Mouse (Mus musculus): ENCODE data around the gene Gm44790. TPM values are rescaled to one million over a fixed set of nuclear protein-coding genes. Genes with fewer than 3 reads are reported as not detected.
"Not testable (repeated sequence)": the region's sequence is repeated elsewhere in the genome, so short reads cannot be mapped to it uniquely, and the experiment has no call there.

Gene Gm44790
- not detected in 2 replicates for polyA plus RNA-seq (2014; fragmentation: Nextera tagmentation; extraction: Ambion mirVana)

DNA sequence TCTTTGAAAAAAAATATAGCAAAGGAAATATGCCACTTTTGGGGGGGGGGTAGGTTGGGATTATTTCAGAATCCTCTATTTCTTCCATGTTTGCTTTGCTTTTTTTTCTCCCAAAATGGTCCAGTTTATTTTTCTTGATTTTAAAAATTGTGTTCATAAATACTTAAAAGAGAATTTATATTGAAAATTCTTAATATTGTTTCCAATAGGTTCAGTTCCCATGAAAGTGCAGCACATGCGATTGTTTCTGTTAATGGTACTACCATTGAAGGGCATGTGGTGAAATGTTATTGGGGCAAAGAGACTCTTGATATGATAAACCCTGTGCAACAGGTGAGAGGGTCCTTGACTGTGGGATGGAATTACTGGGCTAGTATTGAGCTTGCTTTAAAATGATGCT lies at the start of gene Gm44790:
TSS of gene Gm44790 (plus strand) at position 301 of the 400 bp plus-strand sequence.
- WGBS, result 96% methylated on average over 1 of the region's 1 CpGs
- DNase-seq (ENCODE audit: low spot score) (no peak), ATAC-seq (replicated peaks; ENCODE audit: low FRiP score, low TSS enrichment, low read depth) (no peak)
- H3K27me3 ChIP-seq (replicated peaks; ENCODE audit: control insufficient read depth, insufficient read depth, low read length), result no peaks in the 10 kb centered on the region
- no peaks in the 10 kb centered on the region for H3K9me3 ChIP-seq (ENCODE audit: control insufficient read depth, low read length)
- no peak within 1 kb of the TSS for H3K4me2 ChIP-seq (ENCODE audit: low read length)
- peaks cover 91% of the 10 kb centered on the region for H3K36me3 ChIP-seq (ENCODE audit: control insufficient read depth, insufficient read depth, low read length)
- no peak within 1 kb of the TSS for H3K9ac ChIP-seq (ENCODE audit: low read length)
- no peak within 1 kb of the TSS for H3K4me3 ChIP-seq (ENCODE audit: low read depth, low read length)
- H3K4me1 ChIP-seq (replicated peaks; ENCODE audit: control insufficient read depth, insufficient read depth, low read length), result no peaks in the 10 kb centered on the region
- no peak within 1 kb of the TSS for H3K27ac ChIP-seq (ENCODE audit: low read depth)

DNA sequence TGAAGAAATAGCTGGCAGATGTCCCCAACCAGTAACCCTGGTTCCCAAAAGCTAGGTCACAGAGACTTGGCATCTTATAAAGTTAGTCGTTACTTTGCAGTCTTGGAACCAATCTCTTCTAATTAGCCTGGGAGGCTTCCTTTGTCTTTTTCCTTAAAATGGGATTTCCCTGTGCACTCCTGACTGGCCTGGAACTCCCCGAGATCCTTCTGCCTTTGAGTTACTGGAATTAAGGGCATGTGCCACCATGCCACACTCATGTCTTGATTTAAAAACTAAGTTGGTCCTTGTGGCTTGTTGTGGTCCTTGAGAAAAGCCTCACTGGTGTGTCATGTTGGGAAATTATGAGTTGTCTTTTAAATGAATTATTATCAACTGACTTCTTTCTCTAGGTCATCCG lies 48.1 kb upstream of the Gm44790 start:
- DNase-seq (ENCODE audit: low spot score), result no peak
- H3K4me3 ChIP-seq (ENCODE audit: low read depth, low read length), result no peak overlapping the region
- H3K27ac ChIP-seq (ENCODE audit: low read depth), result no peak overlapping the region
- H3K36me3 ChIP-seq (ENCODE audit: control insufficient read depth, insufficient read depth, low read length), result peaks cover 51% of the 10 kb centered on the region
- WGBS, result 95% methylated on average over 3 of the region's 3 CpGs
- H3K9me3 ChIP-seq (ENCODE audit: control insufficient read depth, low read length), result no peaks in the 10 kb centered on the region
- H3K4me2 ChIP-seq (ENCODE audit: low read length), result no peak overlapping the region
- no peak for ATAC-seq (replicated peaks; ENCODE audit: low FRiP score, low TSS enrichment, low read depth)
- H3K9ac ChIP-seq (ENCODE audit: low read length), result no peak overlapping the region
- no peaks in the 10 kb centered on the region for H3K27me3 ChIP-seq (replicated peaks; ENCODE audit: control insufficient read depth, insufficient read depth, low read length)
- no peaks in the 10 kb centered on the region for H3K4me1 ChIP-seq (replicated peaks; ENCODE audit: control insufficient read depth, insufficient read depth, low read length)

GRCm38 (mm10) chr6:86380112-86380511 lies 46.3 kb upstream of the Gm44790 start:
- H3K9me3 ChIP-seq (ENCODE audit: control insufficient read depth, low read length); H3K27me3 ChIP-seq (replicated peaks; ENCODE audit: control insufficient read depth, insufficient read depth, low read length); H3K4me1 ChIP-seq (replicated peaks; ENCODE audit: control insufficient read depth, insufficient read depth, low read length); H3K27ac ChIP-seq (ENCODE audit: low read depth); H3K4me3 ChIP-seq (ENCODE audit: low read depth, low read length); H3K9ac ChIP-seq (ENCODE audit: low read length); DNase-seq (ENCODE audit: low spot score); ATAC-seq (replicated peaks; ENCODE audit: low FRiP score, low TSS enrichment, low read depth); H3K4me2 ChIP-seq (ENCODE audit: low read length): not testable (repeated sequence)
- whole genome bisulfite sequencing, result 78% methylated on average over 6 of the region's 8 CpGs
- H3K36me3 ChIP-seq (ENCODE audit: control insufficient read depth, insufficient read depth, low read length), result peaks cover 47% of the 10 kb centered on the region

DNA sequence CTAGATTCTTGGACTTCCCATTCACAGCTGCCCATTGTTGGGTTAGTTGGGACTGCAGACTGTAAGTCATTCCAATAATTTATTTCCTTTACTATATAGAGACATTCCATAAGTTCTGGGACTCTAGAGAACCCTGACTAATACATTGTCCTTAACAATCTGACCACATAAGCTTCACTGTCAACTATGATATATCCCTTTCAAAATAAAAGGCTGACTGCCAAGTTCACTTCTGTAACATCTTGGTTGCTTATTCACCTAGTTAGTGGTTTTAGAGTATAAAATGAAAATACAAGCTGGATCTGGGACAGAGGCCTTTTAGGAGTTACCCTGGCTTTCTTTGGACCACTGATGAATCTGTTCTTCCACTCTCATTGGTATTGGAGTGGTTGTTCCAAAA lies 43.9 kb upstream of the Gm44790 start:
- Histone ChIP-seq H3K4me2 (ENCODE audit: low read length) (no peak overlapping the region), H3K27me3 (replicated peaks; ENCODE audit: control insufficient read depth, insufficient read depth, low read length) (no peaks in the 10 kb centered on the region), H3K4me1 (replicated peaks; ENCODE audit: control insufficient read depth, insufficient read depth, low read length) (no peaks in the 10 kb centered on the region), H3K27ac (ENCODE audit: low read depth) (no peak overlapping the region), H3K4me3 (ENCODE audit: low read depth, low read length) (no peak overlapping the region), H3K9me3 (ENCODE audit: control insufficient read depth, low read length) (no peaks in the 10 kb centered on the region), H3K36me3 (ENCODE audit: control insufficient read depth, insufficient read depth, low read length) (peaks cover 48% of the 10 kb centered on the region), H3K9ac (ENCODE audit: low read length) (no peak overlapping the region)
- DNase-seq (ENCODE audit: low spot score) (no peak), ATAC-seq (replicated peaks; ENCODE audit: low FRiP score, low TSS enrichment, low read depth) (no peak)

- 48% methylated on average over 16 of the region's 16 CpGs for WGBS
- Histone ChIP-seq H3K4me1 (replicated peaks; ENCODE audit: control insufficient read depth, insufficient read depth, low read length) (no peaks in the 10 kb centered on the region), H3K9me3 (ENCODE audit: control insufficient read depth, low read length) (no peaks in the 10 kb centered on the region), H3K27ac (ENCODE audit: low read depth) (no peak overlapping the region), H3K27me3 (replicated peaks; ENCODE audit: control insufficient read depth, insufficient read depth, low read length) (no peaks in the 10 kb centered on the region), H3K9ac (ENCODE audit: low read length) (no peak overlapping the region), H3K4me2 (ENCODE audit: low read length) (no peak overlapping the region), H3K36me3 (ENCODE audit: control insufficient read depth, insufficient read depth, low read length) (peaks cover 48% of the 10 kb centered on the region), H3K4me3 (ENCODE audit: low read depth, low read length) (no peak overlapping the region)
- ATAC-seq (replicated peaks; ENCODE audit: low FRiP score, low TSS enrichment, low read depth) (no peak), DNase-seq (ENCODE audit: low spot score) (no peak)
Observed at GRCm38 (mm10) chr6:86383370-86383769, 43.1 kb upstream of the Gm44790 start.

DNA sequence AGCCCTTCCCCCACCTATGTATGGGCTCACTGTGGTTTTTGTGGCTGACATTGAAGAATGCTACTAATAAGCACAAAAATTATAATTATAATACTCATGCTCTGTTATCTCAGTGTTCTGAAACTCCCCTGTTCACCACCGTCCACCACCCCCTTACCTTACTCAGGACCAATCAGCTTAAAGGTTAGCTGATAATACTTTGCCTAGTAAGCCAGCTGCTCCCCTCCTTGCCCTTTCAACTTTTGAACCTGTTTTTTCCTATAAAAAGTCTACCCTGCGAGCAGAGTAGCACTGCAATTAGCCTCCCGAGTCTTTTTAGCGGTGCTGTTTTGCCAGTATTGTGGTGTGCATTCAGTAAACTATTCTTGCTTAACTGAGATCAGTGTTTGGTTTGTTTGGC lies 41.8 kb upstream of the Gm44790 start:
- ATAC-seq (replicated peaks; ENCODE audit: low FRiP score, low TSS enrichment, low read depth) (no peak), DNase-seq (ENCODE audit: low spot score) (no peak)
- no peaks in the 10 kb centered on the region for H3K27me3 ChIP-seq (replicated peaks; ENCODE audit: control insufficient read depth, insufficient read depth, low read length)
- H3K9ac ChIP-seq (ENCODE audit: low read length), result no peak overlapping the region
- no peak overlapping the region for H3K27ac ChIP-seq (ENCODE audit: low read depth)
- no peak overlapping the region for H3K4me3 ChIP-seq (ENCODE audit: low read depth, low read length)
- H3K4me1 ChIP-seq (replicated peaks; ENCODE audit: control insufficient read depth, insufficient read depth, low read length), result no peaks in the 10 kb centered on the region
- no peaks in the 10 kb centered on the region for H3K9me3 ChIP-seq (ENCODE audit: control insufficient read depth, low read length)
- H3K36me3 ChIP-seq (ENCODE audit: control insufficient read depth, insufficient read depth, low read length), result peaks cover 46% of the 10 kb centered on the region
- no peak overlapping the region for H3K4me2 ChIP-seq (ENCODE audit: low read length)
- WGBS, result 49% methylated on average over 4 of the region's 4 CpGs

- ATAC-seq (replicated peaks; ENCODE audit: low FRiP score, low TSS enrichment, low read depth), result no peak
- Histone ChIP-seq H3K36me3 (ENCODE audit: control insufficient read depth, insufficient read depth, low read length) (peaks cover 53% of the 10 kb centered on the region), H3K4me1 (replicated peaks; ENCODE audit: control insufficient read depth, insufficient read depth, low read length) (no peaks in the 10 kb centered on the region), H3K9ac (ENCODE audit: low read length) (no peak overlapping the region), H3K4me3 (ENCODE audit: low read depth, low read length) (no peak overlapping the region), H3K4me2 (ENCODE audit: low read length) (no peak overlapping the region), H3K27me3 (replicated peaks; ENCODE audit: control insufficient read depth, insufficient read depth, low read length) (no peaks in the 10 kb centered on the region), H3K9me3 (ENCODE audit: control insufficient read depth, low read length) (no peaks in the 10 kb centered on the region), H3K27ac (ENCODE audit: low read depth) (no peak overlapping the region)
- DNase-seq (ENCODE audit: low spot score), result no peak
- WGBS, result 84% methylated on average over 5 of the region's 5 CpGs
Observed at GRCm38 (mm10) chr6:86385362-86386104, 40.9 kb upstream of the Gm44790 start.

DNA sequence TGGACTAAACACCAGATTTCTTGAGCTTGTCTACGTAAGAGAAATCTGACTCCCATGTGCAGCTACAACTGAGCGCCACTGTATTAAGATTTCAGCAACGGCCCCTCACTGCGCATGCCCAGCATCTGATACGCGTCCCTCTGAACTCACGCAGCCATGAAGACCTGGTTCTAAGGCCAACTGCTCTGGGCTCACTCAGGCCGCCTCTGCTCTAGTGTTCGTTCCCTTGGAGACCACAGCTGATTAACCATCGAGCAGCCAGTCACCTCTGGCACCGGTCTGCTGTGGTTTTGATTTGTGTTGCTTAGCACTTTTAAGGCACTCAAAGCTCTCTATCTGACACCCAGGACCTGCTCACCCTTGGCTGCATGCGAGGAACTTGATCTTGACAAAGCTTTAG lies 39.1 kb upstream of the Gm44790 start:
- Histone ChIP-seq H3K9me3 (ENCODE audit: control insufficient read depth, low read length) (no peaks in the 10 kb centered on the region), H3K4me3 (ENCODE audit: low read depth, low read length) (no peak overlapping the region), H3K9ac (ENCODE audit: low read length) (no peak overlapping the region), H3K27ac (ENCODE audit: low read depth) (no peak overlapping the region), H3K4me1 (replicated peaks; ENCODE audit: control insufficient read depth, insufficient read depth, low read length) (no peaks in the 10 kb centered on the region), H3K36me3 (ENCODE audit: control insufficient read depth, insufficient read depth, low read length) (peaks cover 71% of the 10 kb centered on the region), H3K27me3 (replicated peaks; ENCODE audit: control insufficient read depth, insufficient read depth, low read length) (no peaks in the 10 kb centered on the region), H3K4me2 (ENCODE audit: low read length) (no peak overlapping the region)
- 88% methylated on average over 12 of the region's 12 CpGs for WGBS
- no peak for DNase-seq (ENCODE audit: low spot score)
- ATAC-seq (replicated peaks; ENCODE audit: low FRiP score, low TSS enrichment, low read depth), result no peak

- H3K27ac ChIP-seq (ENCODE audit: low read depth), result no peak overlapping the region
- no peak overlapping the region for H3K4me2 ChIP-seq (ENCODE audit: low read length)
- H3K9me3 ChIP-seq (ENCODE audit: control insufficient read depth, low read length), result no peaks in the 10 kb centered on the region
- H3K4me1 ChIP-seq (replicated peaks; ENCODE audit: control insufficient read depth, insufficient read depth, low read length), result no peaks in the 10 kb centered on the region
- H3K36me3 ChIP-seq (ENCODE audit: control insufficient read depth, insufficient read depth, low read length), result peaks cover 75% of the 10 kb centered on the region
- 75% methylated on average over 18 of the region's 18 CpGs for WGBS
- no peaks in the 10 kb centered on the region for H3K27me3 ChIP-seq (replicated peaks; ENCODE audit: control insufficient read depth, insufficient read depth, low read length)
- H3K4me3 ChIP-seq (ENCODE audit: low read depth, low read length), result no peak overlapping the region
- ATAC-seq (replicated peaks; ENCODE audit: low FRiP score, low TSS enrichment, low read depth) (no peak), DNase-seq (ENCODE audit: low spot score) (no peak)
- H3K9ac ChIP-seq (ENCODE audit: low read length), result no peak overlapping the region
Observed at GRCm38 (mm10) chr6:86388461-86388860, 38.0 kb upstream of the Gm44790 start.
